Mouse (Mus musculus) lung, embryonic 15.5 days (tissue): ENCODE measurements around the gene Mamstr. TPM values are rescaled to one million over a fixed set of nuclear protein-coding genes. Genes with fewer than 3 reads are reported as not detected.
"Not testable (repeated sequence)": the region's sequence is repeated elsewhere in the genome, so short reads cannot be mapped to it uniquely, and the experiment has no call there.

ENCODE experiments used
- ATAC-seq: fragments of 200-750 bp; cut with Nextera tagmentation; 2 replicates; pipeline ENCODE4 v1.8.0; 2017; ENCODE audit warnings: moderate number of reproducible peaks, borderline replicate concordance; ENCODE audit not compliant: low FRiP score, low TSS enrichment; ENCODE audit errors: extremely low read depth
- H3K27ac ChIP-seq: fragments of 300-500 bp; sonication (generic); 2 replicates; pipeline ENCODE4 v1.5.1; 2015; ENCODE audit warnings: moderate library complexity, mild to moderate bottlenecking, inconsistent platforms
- H3K27me3 ChIP-seq: fragments of 300-500 bp; sonication (generic); 2 replicates; pipeline ENCODE4 v1.6.1; 2015; ENCODE audit warnings: inconsistent platforms
- H3K36me3 ChIP-seq: fragments of 300-500 bp; sonication (generic); 2 replicates; pipeline ENCODE4 v1.6.1; 2015; ENCODE audit warnings: inconsistent platforms
- H3K4me1 ChIP-seq: fragments of 300-500 bp; sonication (generic); 2 replicates; pipeline ENCODE4 v1.6.1; 2015; ENCODE audit warnings: inconsistent platforms
- H3K4me2 ChIP-seq: fragments of 300-500 bp; sonication (generic); 2 replicates; pipeline ENCODE4 v1.6.1; 2015; ENCODE audit warnings: inconsistent platforms, mild to moderate bottlenecking, moderate library complexity
- H3K4me3 ChIP-seq: fragments of 300-500 bp; sonication (generic); 2 replicates; pipeline ENCODE4 v1.5.1; 2015; ENCODE audit warnings: mild to moderate bottlenecking, inconsistent platforms
- H3K9ac ChIP-seq: fragments of 300-500 bp; sonication (generic); 2 replicates; pipeline ENCODE4 v1.6.1; 2015; ENCODE audit warnings: inconsistent platforms
- H3K9me3 ChIP-seq: fragments of 300-500 bp; sonication (generic); 2 replicates; pipeline ENCODE4 v1.6.1; 2016; ENCODE audit warnings: inconsistent platforms
- WGBS: fragments of 180-500 bp; shearing (Covaris S2); methylation state at CpG from one replicate; pipeline ENCODE4 v1.1.7; 2015; 5-methylcytosine and 5-hydroxymethylcytosine counted together
- polyA plus RNA-seq: library from polyadenylated mRNA; unstranded; fragments of >200 nt; fragmentation: Nextera tagmentation; extraction: Ambion mirVana; gene quantifications from 2 replicates; pipeline ENCODE4 v1.2.1, GENCODE M21; 2015

The Mamstr gene
- polyA plus RNA-seq, 1 experiment from 2014 or later: 9.5 TPM

- H3K27ac ChIP-seq: peak overlapping the region; percentile 88
- H3K9ac ChIP-seq: peak overlapping the region; percentile 66
- peak overlapping the region; percentile 84 for H3K4me2 ChIP-seq
- no peaks in the 10 kb centered on the region for H3K27me3 ChIP-seq
- peaks cover 50% of the 10 kb centered on the region for H3K4me1 ChIP-seq
- H3K4me3 ChIP-seq: peak overlapping the region; percentile 48
- no peaks in the 10 kb centered on the region for H3K9me3 ChIP-seq
- 3% methylated on average over 28 of the region's 28 CpGs for WGBS
- ATAC-seq: peak; percentile 94
- no peaks in the 10 kb centered on the region for H3K36me3 ChIP-seq
These were observed 3.8 kb downstream of the Mamstr start for GRCm38 (mm10) chr7:45643441-45644178.

DNA sequence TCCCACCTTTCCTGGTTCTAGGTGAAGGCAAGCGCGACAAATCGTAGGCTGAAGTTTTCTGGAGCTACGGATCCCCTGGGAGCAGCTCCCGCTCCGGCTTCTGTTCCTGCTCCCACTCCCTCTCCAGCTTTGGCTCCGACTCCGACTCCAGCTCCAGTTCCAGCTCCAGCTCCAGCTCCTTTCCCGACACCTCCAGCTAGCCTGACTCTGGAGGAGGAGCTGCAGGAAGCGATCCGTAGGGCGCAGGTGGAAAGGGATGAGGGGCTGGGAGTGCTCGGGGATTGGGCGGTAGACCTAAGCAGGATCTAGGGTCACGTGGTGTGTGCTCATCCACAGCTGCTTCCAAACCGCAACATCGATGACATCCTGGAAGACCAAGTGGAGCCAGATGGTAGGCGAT, 4.4 kb downstream of the Mamstr start:
- Histone ChIP-seq H3K27me3 (no peaks in the 10 kb centered on the region), H3K9ac (peak overlapping the region; percentile 34; the same call in 1 of the 2 replicates), H3K27ac (peak overlapping the region; percentile 62), H3K4me3 (peak overlapping the region; percentile 48), H3K36me3 (no peaks in the 10 kb centered on the region), H3K4me1 (peaks cover 50% of the 10 kb centered on the region), H3K9me3 (no peaks in the 10 kb centered on the region), H3K4me2 (peak overlapping the region; percentile 84)
- WGBS: 9% methylated on average over 18 of the region's 18 CpGs
- peak; percentile 5; the same call in 1 of the 2 replicates for ATAC-seq

- H3K4me3 ChIP-seq: no peak overlapping the region
- H3K27ac ChIP-seq: no peak overlapping the region
- no peak overlapping the region for H3K9ac ChIP-seq
- no peaks in the 10 kb centered on the region for H3K27me3 ChIP-seq
- H3K9me3 ChIP-seq: no peaks in the 10 kb centered on the region
- peaks cover 44% of the 10 kb centered on the region for H3K4me1 ChIP-seq
- H3K4me2 ChIP-seq: peak overlapping the region; percentile 84
- ATAC-seq: no peak
- H3K36me3 ChIP-seq: no peaks in the 10 kb centered on the region
- WGBS: 68% methylated on average over 6 of the region's 6 CpGs
These were observed 5.3 kb downstream of the Mamstr start for GRCm38 (mm10) chr7:45644872-45645590.

DNA sequence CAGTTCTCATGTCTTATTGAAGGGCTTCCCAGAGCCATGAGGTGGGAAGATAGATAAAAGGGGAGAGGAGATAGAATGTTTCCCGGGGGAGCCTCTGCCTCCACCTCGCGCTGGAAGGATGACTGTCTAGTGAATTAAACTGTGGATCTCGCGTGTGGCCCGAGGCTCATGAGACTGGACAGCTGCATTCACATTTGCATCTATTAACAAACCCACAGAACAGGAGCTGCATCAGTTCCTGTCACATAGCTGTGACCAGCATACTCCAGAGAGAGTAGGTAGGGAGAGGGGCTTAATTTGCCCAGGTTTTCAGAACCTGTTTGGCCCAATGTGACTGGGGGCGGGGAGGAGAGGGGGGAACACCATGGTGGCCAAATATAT, 5.8 kb downstream of the Mamstr start:
- Histone ChIP-seq H3K9me3 (no peaks in the 10 kb centered on the region), H3K4me3 (no peak overlapping the region), H3K36me3 (no peaks in the 10 kb centered on the region), H3K4me2 (no peak overlapping the region), H3K27me3 (no peaks in the 10 kb centered on the region), H3K4me1 (peaks cover 39% of the 10 kb centered on the region), H3K27ac (no peak overlapping the region), H3K9ac (no peak overlapping the region)
- 81% methylated on average over 7 of the region's 7 CpGs for WGBS
- ATAC-seq: no peak

- no peaks in the 10 kb centered on the region for H3K9me3 ChIP-seq
- no peak for ATAC-seq
- H3K27me3 ChIP-seq: no peaks in the 10 kb centered on the region
- peaks cover 28% of the 10 kb centered on the region for H3K4me1 ChIP-seq
- H3K4me3 ChIP-seq: no peak overlapping the region
- no peaks in the 10 kb centered on the region for H3K36me3 ChIP-seq
- H3K4me2 ChIP-seq: no peak overlapping the region
- H3K9ac ChIP-seq: no peak overlapping the region
- WGBS: 73% methylated on average over 4 of the region's 4 CpGs
- no peak overlapping the region for H3K27ac ChIP-seq
These were observed 6.9 kb downstream of the Mamstr start for GRCm38 (mm10) chr7:45646671-45647070.

DNA sequence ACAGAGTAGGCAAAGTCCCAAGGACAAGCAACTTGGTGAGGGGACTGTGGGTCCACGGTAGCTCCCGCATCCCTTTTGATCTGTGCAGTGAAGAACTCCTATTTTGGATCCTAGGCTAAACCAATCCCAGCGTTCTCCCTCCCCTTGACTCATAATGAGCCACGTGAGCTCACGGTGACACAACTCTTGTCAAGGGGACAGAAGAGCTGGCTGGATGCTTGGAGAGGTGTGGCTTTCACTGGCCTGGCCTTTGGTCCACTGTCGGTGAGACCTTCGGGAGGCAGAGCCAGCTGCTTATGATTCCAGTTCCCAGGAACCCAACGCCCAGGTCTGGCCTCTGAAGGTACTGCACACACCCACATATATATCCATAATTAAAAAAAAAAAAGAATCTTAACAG, 9.6 kb downstream of the Mamstr start:
- Histone ChIP-seq H3K27me3 (no peaks in the 10 kb centered on the region), H3K36me3 (no peaks in the 10 kb centered on the region), H3K9ac (no peak overlapping the region), H3K4me2 (no peak overlapping the region), H3K9me3 (no peaks in the 10 kb centered on the region), H3K4me1 (peaks cover 10% of the 10 kb centered on the region), H3K4me3 (no peak overlapping the region), H3K27ac (no peak overlapping the region)
- WGBS: 73% methylated on average over 8 of the region's 8 CpGs
- no peak for ATAC-seq

GRCm38 (mm10) chr7:45650484-45650883, 10.7 kb downstream of the Mamstr start:
- ATAC-seq: not testable (repeated sequence)
- 89% methylated on average over 20 of the region's 20 CpGs for WGBS

GRCm38 (mm10) chr7:45654424-45655047, 14.8 kb downstream of the Mamstr start:
- peak; percentile 46; the same call in 1 of the 2 replicates for ATAC-seq
- Histone ChIP-seq H3K4me3 (peak overlapping the region; percentile 12; the same call in 1 of the 2 replicates), H3K4me1 (peaks cover 7% of the 10 kb centered on the region), H3K36me3 (no peaks in the 10 kb centered on the region), H3K27ac (no peak overlapping the region), H3K9ac (no peak overlapping the region), H3K9me3 (no peaks in the 10 kb centered on the region), H3K27me3 (no peaks in the 10 kb centered on the region), H3K4me2 (peak overlapping the region; percentile 50)
- WGBS: 26% methylated on average over 17 of the region's 17 CpGs

More at GRCm38 (mm10) chr7:45650484-45650883, 10.7 kb downstream of the Mamstr start:
- H3K36me3 ChIP-seq, H3K4me1 ChIP-seq, H3K27ac ChIP-seq, H3K27me3 ChIP-seq, H3K9ac ChIP-seq, H3K9me3 ChIP-seq, H3K4me3 ChIP-seq, H3K4me2 ChIP-seq: not testable (repeated sequence)

DNA sequence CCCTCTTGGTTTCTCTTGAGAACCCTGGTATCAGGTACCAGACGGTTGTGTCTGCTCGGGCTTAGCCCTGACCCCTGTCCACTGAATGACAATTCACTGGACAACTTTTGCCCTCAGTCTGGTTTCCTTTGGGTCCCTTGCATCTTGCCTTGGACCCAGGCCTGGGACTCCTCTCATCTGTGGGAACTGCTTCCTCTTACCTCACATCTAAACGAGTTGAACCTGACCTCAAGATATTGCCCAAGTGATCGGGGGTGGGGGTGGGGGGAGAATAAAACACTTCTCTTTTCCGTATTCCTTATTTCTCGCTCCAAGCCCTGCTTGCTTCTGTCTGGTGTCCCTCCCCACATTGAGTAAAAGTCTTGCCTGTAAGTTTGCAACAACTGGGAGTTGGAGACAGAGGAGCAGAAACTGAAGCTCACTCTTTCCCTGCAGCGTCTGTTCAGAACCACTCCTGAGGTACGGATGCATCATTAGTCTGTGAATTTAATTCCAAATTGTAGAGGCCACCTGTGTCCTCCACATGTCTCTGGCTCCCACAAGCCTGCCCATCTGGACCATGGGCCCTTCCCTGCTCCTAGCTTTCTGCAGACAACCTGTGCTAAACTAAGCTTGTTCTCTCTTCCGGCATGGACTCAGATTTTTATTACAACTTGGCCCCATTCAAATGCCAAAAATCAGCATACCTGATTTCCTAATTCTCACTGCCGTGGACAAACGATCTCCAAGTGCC, 21.1 kb downstream of the Mamstr start:
- no peak for ATAC-seq
- no peaks in the 10 kb centered on the region for H3K9me3 ChIP-seq
- H3K27ac ChIP-seq: no peak overlapping the region
- H3K27me3 ChIP-seq: no peaks in the 10 kb centered on the region
- H3K9ac ChIP-seq: no peak overlapping the region
- 72% methylated on average over 11 of the region's 11 CpGs for WGBS
- H3K36me3 ChIP-seq: no peaks in the 10 kb centered on the region
- no peak overlapping the region for H3K4me3 ChIP-seq
- H3K4me1 ChIP-seq: peaks cover 17% of the 10 kb centered on the region
- H3K4me2 ChIP-seq: no peak overlapping the region

- H3K4me2 ChIP-seq, H3K27ac ChIP-seq, H3K36me3 ChIP-seq, H3K4me3 ChIP-seq, ATAC-seq, H3K9me3 ChIP-seq, H3K27me3 ChIP-seq, H3K9ac ChIP-seq: not testable (repeated sequence)
- WGBS: 86% methylated on average over 6 of the region's 6 CpGs
- H3K4me1 ChIP-seq: peaks cover 18% of the 10 kb centered on the region
These were observed 21.9 kb downstream of the Mamstr start for GRCm38 (mm10) chr7:45661702-45662101.

GRCm38 (mm10) chr7:45665303-45666138, 25.7 kb downstream of the Mamstr start:
- Histone ChIP-seq H3K9me3 (no peaks in the 10 kb centered on the region), H3K4me1 (peaks cover 20% of the 10 kb centered on the region), H3K4me2 (peak overlapping the region; percentile 11; the same call in 1 of the 2 replicates), H3K27ac (no peak overlapping the region), H3K36me3 (no peaks in the 10 kb centered on the region), H3K27me3 (no peaks in the 10 kb centered on the region), H3K4me3 (no peak overlapping the region), H3K9ac (no peak overlapping the region)
- 0 out of 2 replicates have a peak, but pooled peaks have one; percentile 27 for ATAC-seq
- WGBS: 36% methylated on average over 13 of the region's 13 CpGs
